Mouse (Mus musculus) myocyte (in vitro differentiated cells): ENCODE data around the gene Ago3. TPM values are rescaled to one million over a fixed set of nuclear protein-coding genes. Genes with fewer than 3 reads are reported as not detected.

ENCODE experiments used
- H3K27me3 ChIP-seq: one replicate; pipeline ENCODE4 v1.6.1; 2011; ENCODE audit not compliant: control insufficient read depth, insufficient read depth, insufficient read length
- H3K36me3 ChIP-seq: one replicate; pipeline ENCODE4 v1.6.1; 2011; ENCODE audit not compliant: control insufficient read depth, insufficient read depth
- H3K4me2 ChIP-seq: one replicate; pipeline ENCODE4 v1.6.1; 2011; ENCODE audit warnings: low read depth, control low read depth
- H3K4me3 ChIP-seq: one replicate; pipeline ENCODE4 v1.5.1; 2011; ENCODE audit warnings: mild to moderate bottlenecking, control low read depth, moderate library complexity
- H3K79me2 ChIP-seq: one replicate; pipeline ENCODE4 v1.6.1; 2011; ENCODE audit not compliant: control insufficient read depth, insufficient read depth
- H3ac ChIP-seq: one replicate; pipeline ENCODE4 v1.6.1; 2011; ENCODE audit not compliant: control insufficient read depth, insufficient read length
- CEBPB ChIP-seq: IDR thresholded peaks from 2 replicates; pipeline ENCODE4 v1.6.1; 2011; ENCODE audit warnings: mild to moderate bottlenecking, moderate library complexity; ENCODE audit not compliant: poor library complexity, insufficient read depth, severe bottlenecking
- E2F4 ChIP-seq: IDR thresholded peaks from one replicate; pipeline ENCODE4 v1.6.1; 2011; ENCODE audit warnings: mild to moderate bottlenecking, control low read depth, moderate library complexity; ENCODE audit not compliant: insufficient read depth
- MAX ChIP-seq: IDR thresholded peaks from one replicate; pipeline ENCODE4 v1.6.1; 2011; ENCODE audit warnings: low read depth, mild to moderate bottlenecking, control low read depth
- MYOD1 ChIP-seq, 3 experiments: IDR thresholded peaks; one replicate each; pipeline ENCODE4 v1.6.1; 2011; ENCODE audit warnings: control low read depth in 2 of 3, low read depth in 2 of 3, mild to moderate bottlenecking in 2 of 3, moderate library complexity in 1 of 3; ENCODE audit not compliant: insufficient read length in 2 of 3, control insufficient read depth in 1 of 3
- MYOG ChIP-seq, 3 experiments: IDR thresholded peaks; one replicate each; pipeline ENCODE4 v1.6.1; 2011; ENCODE audit warnings: control low read depth in 2 of 3, low read depth in 2 of 3, mild to moderate bottlenecking in 2 of 3; ENCODE audit not compliant: insufficient read length in 2 of 3, control insufficient read depth in 1 of 3, insufficient read depth in 1 of 3
- POLR2A ChIP-seq: IDR thresholded peaks from one replicate; pipeline ENCODE4 v1.6.1; 2011; ENCODE audit warnings: low read depth, mild to moderate bottlenecking, control low read depth, moderate library complexity; ENCODE audit not compliant: insufficient read length
- POLR2AphosphoS2 ChIP-seq: IDR thresholded peaks from one replicate; pipeline ENCODE4 v1.6.1; 2011; ENCODE audit warnings: low read depth, control low read depth; ENCODE audit not compliant: insufficient read length
- REST ChIP-seq: IDR thresholded peaks from one replicate; pipeline ENCODE4 v1.6.1; 2011; ENCODE audit warnings: mild to moderate bottlenecking, control low read depth, moderate library complexity; ENCODE audit not compliant: insufficient read depth, insufficient read length
- SRF ChIP-seq: IDR thresholded peaks from one replicate; pipeline ENCODE4 v1.6.1; 2011; ENCODE audit warnings: low read depth; ENCODE audit not compliant: control insufficient read depth, insufficient read length
- TCF12 ChIP-seq: IDR thresholded peaks from one replicate; pipeline ENCODE4 v1.6.1; 2011; ENCODE audit warnings: mild to moderate bottlenecking, control low read depth; ENCODE audit not compliant: poor library complexity, insufficient read depth, severe bottlenecking
- TCF3 ChIP-seq: IDR thresholded peaks from one replicate; pipeline ENCODE4 v1.6.1; 2011; ENCODE audit warnings: low read depth, control low read depth; ENCODE audit not compliant: insufficient read length
- USF1 ChIP-seq: IDR thresholded peaks from one replicate; pipeline ENCODE4 v1.6.1; 2011; ENCODE audit warnings: low read depth, mild to moderate bottlenecking, control low read depth, moderate library complexity
- polyA plus RNA-seq: library from polyadenylated mRNA; unstranded; fragments of >200 nt; fragmentation: generic; extraction: Trizol; gene quantifications from one replicate; pipeline ENCODE4 v1.2.1, GENCODE M21; 2012; ENCODE audit warnings: missing spikeins

The Ago3 gene
- polyA plus RNA-seq, 1 experiment, result 4.5 TPM

- no peaks in the 10 kb centered on the region for H3K27me3 ChIP-seq
- H3K4me2 ChIP-seq, result no peak overlapping the region
These were observed 133.4 kb downstream of the Ago3 start for GRCm38 (mm10) chr4:126295937-126296336.

DNA sequence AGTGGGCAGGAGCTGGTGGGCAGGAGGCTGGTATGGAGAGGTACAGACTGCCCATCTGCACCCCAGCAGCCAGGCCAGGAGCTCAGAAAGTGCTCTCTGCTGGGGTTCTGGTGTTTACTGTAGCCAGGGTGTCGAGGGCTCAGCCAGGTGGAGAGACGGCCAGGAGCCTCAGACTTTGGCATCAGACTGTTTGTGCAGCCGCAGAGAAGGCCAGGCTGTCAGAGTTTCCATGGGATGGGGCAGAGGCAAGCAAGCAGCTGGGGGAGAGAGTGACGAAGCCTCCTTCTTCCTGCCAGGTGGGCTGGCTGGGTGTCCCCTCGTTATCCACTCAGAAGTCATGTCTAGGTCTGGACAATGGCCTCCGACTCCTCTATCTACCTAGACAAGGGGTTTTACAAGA, 134.2 kb downstream of the Ago3 start:
- Histone ChIP-seq H3K27me3 (no peaks in the 10 kb centered on the region), H3K36me3 (no peaks in the 10 kb centered on the region), H3K4me3 (no peak overlapping the region), H3K4me2 (no peak overlapping the region), H3K79me2 (no peaks in the 10 kb centered on the region), H3ac (no peak overlapping the region)
- TF ChIP-seq TCF12 (no peak), MYOG (IDR thresholded peaks at IDR 0.05; ENCODE audit: control insufficient read depth in 1 of 3, insufficient read depth in 1 of 3, insufficient read length in 2 of 3, low read depth in 2 of 3) (no peak), E2F4 (no peak), REST (no peak), POLR2AphosphoS2 (no peak), USF1 (no peak), TCF3 (no peak), MAX (no peak)

More at GRCm38 (mm10) chr4:126295937-126296336, 133.4 kb downstream of the Ago3 start:
- Histone ChIP-seq H3K36me3 (no peaks in the 10 kb centered on the region), H3K79me2 (no peaks in the 10 kb centered on the region), H3K4me3 (no peak overlapping the region), H3ac (no peak overlapping the region)
- TF ChIP-seq TCF3 (no peak), TCF12 (no peak), SRF (no peak), MAX (no peak), E2F4 (no peak), MYOD1 (IDR thresholded peaks at IDR 0.05; ENCODE audit: control insufficient read depth in 1 of 3, insufficient read length in 2 of 3, low read depth in 2 of 3) (no peak), MYOG (IDR thresholded peaks at IDR 0.05; ENCODE audit: control insufficient read depth in 1 of 3, insufficient read depth in 1 of 3, insufficient read length in 2 of 3, low read depth in 2 of 3) (no peak), POLR2A (no peak)

- H3ac ChIP-seq, result no peak overlapping the region
- no peaks in the 10 kb centered on the region for H3K36me3 ChIP-seq
- TF ChIP-seq POLR2AphosphoS2 (no peak), SRF (no peak), CEBPB (no peak), MAX (no peak), E2F4 (no peak), MYOD1 (IDR thresholded peaks at IDR 0.05; ENCODE audit: control insufficient read depth in 1 of 3, insufficient read length in 2 of 3, low read depth in 2 of 3) (no peak), REST (no peak), POLR2A (no peak), TCF12 (no peak), USF1 (no peak), TCF3 (no peak), MYOG (IDR thresholded peaks at IDR 0.05; ENCODE audit: control insufficient read depth in 1 of 3, insufficient read depth in 1 of 3, insufficient read length in 2 of 3, low read depth in 2 of 3) (no peak)
- peak overlapping the region; percentile 24 for H3K4me2 ChIP-seq
- no peaks in the 10 kb centered on the region for H3K79me2 ChIP-seq
- H3K27me3 ChIP-seq, result peaks cover 18% of the 10 kb centered on the region
- H3K4me3 ChIP-seq, result no peak overlapping the region
These were observed 138.2 kb downstream of the Ago3 start for GRCm38 (mm10) chr4:126291196-126291595.

- Histone ChIP-seq H3K4me3 (no peak overlapping the region), H3K36me3 (no peaks in the 10 kb centered on the region), H3K79me2 (no peaks in the 10 kb centered on the region), H3K4me2 (no peak overlapping the region), H3K27me3 (peaks cover 25% of the 10 kb centered on the region), H3ac (no peak overlapping the region)
- TF ChIP-seq POLR2A (no peak), REST (no peak), TCF12 (no peak), POLR2AphosphoS2 (no peak), MAX (no peak), E2F4 (no peak), MYOG (IDR thresholded peaks at IDR 0.05; ENCODE audit: control insufficient read depth in 1 of 3, insufficient read depth in 1 of 3, insufficient read length in 2 of 3, low read depth in 2 of 3) (no peak), SRF (no peak), TCF3 (no peak), MYOD1 (IDR thresholded peaks at IDR 0.05; ENCODE audit: control insufficient read depth in 1 of 3, insufficient read length in 2 of 3, low read depth in 2 of 3) (no peak), CEBPB (no peak)
These were observed 139.0 kb downstream of the Ago3 start for GRCm38 (mm10) chr4:126290314-126290713.

GRCm38 (mm10) chr4:126288085-126288666, 141.2 kb downstream of the Ago3 start:
- Histone ChIP-seq H3K4me3 (no peak overlapping the region), H3K27me3 (peaks cover 25% of the 10 kb centered on the region), H3K36me3 (no peaks in the 10 kb centered on the region)

More at GRCm38 (mm10) chr4:126288085-126288666, 141.2 kb downstream of the Ago3 start:
- Histone ChIP-seq H3K4me2 (no peak overlapping the region), H3K79me2 (no peaks in the 10 kb centered on the region), H3ac (no peak overlapping the region)
- TF ChIP-seq POLR2AphosphoS2 (no peak), POLR2A (no peak), CEBPB (no peak), E2F4 (no peak), TCF3 (no peak), USF1 (no peak), REST (no peak), MAX (no peak)
